Mouse (Mus musculus): ENCODE results near the gene Nfix. TPM values are rescaled to one million over a fixed set of nuclear protein-coding genes. Genes with fewer than 3 reads are reported as not detected.

The Nfix gene
- polyA plus RNA-seq, 1 experiment, result 22.1 TPM

- WGBS, result 61% methylated on average over 5 of the region's 5 CpGs
- peak overlapping the region; percentile 44; the same call in 1 of the 2 replicates for H3K27ac ChIP-seq (ENCODE audit: insufficient read depth, low read depth, low read length)
- H3K4me1 ChIP-seq (ENCODE audit: control insufficient read depth, insufficient read depth, low read length), result peaks cover 14% of the 10 kb centered on the region
- no peaks in the 10 kb centered on the region for H3K27me3 ChIP-seq (replicated peaks; ENCODE audit: control insufficient read depth, insufficient read depth, low read length)
- no peaks in the 10 kb centered on the region for H3K36me3 ChIP-seq (ENCODE audit: control insufficient read depth, insufficient read depth, low read length)
- H3K4me3 ChIP-seq (ENCODE audit: insufficient read depth, low read depth, low read length), result no peak overlapping the region
- DNase-seq, result no peak
- TF ChIP-seq POLR2A (IDR thresholded peaks at IDR 0.05; ENCODE audit: low read depth, low read length), result no peak
- TF ChIP-seq CTCF (conservative IDR thresholded peaks at IDR 0.05; ENCODE audit: insufficient read depth, insufficient read length, low read depth, low read length), result no peak
These were observed 10.8 kb downstream of the Nfix start for GRCm38 (mm10) chr8:84789345-84789744.

GRCm38 (mm10) chr8:84788896-84789295 lies 11.2 kb downstream of the Nfix start:
- peak; percentile 70 for DNase-seq
- H3K4me3 ChIP-seq (ENCODE audit: insufficient read depth, low read depth, low read length), result no peak overlapping the region
- peak overlapping the region; percentile 44; the same call in 1 of the 2 replicates for H3K27ac ChIP-seq (ENCODE audit: insufficient read depth, low read depth, low read length)
- no peaks in the 10 kb centered on the region for H3K36me3 ChIP-seq (ENCODE audit: control insufficient read depth, insufficient read depth, low read length)
- H3K4me1 ChIP-seq (ENCODE audit: control insufficient read depth, insufficient read depth, low read length), result peaks cover 14% of the 10 kb centered on the region
- WGBS, result 38% methylated on average over 11 of the region's 11 CpGs
- H3K27me3 ChIP-seq (replicated peaks; ENCODE audit: control insufficient read depth, insufficient read depth, low read length), result no peaks in the 10 kb centered on the region
- TF ChIP-seq POLR2A (IDR thresholded peaks at IDR 0.05; ENCODE audit: low read depth, low read length) (no peak), CTCF (conservative IDR thresholded peaks at IDR 0.05; ENCODE audit: insufficient read depth, insufficient read length, low read depth, low read length) (no peak)

GRCm38 (mm10) chr8:84787523-84788302 lies 12.4 kb downstream of the Nfix start:
- 74% methylated on average over 14 of the region's 14 CpGs for WGBS
- H3K4me1 ChIP-seq (ENCODE audit: control insufficient read depth, insufficient read depth, low read length), result peaks cover 14% of the 10 kb centered on the region
- H3K27ac ChIP-seq (ENCODE audit: insufficient read depth, low read depth, low read length), result peak overlapping the region; percentile 9; the same call in 1 of the 2 replicates
- H3K4me3 ChIP-seq (ENCODE audit: insufficient read depth, low read depth, low read length), result no peak overlapping the region
- DNase-seq, result no peak
- no peaks in the 10 kb centered on the region for H3K27me3 ChIP-seq (replicated peaks; ENCODE audit: control insufficient read depth, insufficient read depth, low read length)
- H3K36me3 ChIP-seq (ENCODE audit: control insufficient read depth, insufficient read depth, low read length), result no peaks in the 10 kb centered on the region
- TF ChIP-seq CTCF (conservative IDR thresholded peaks at IDR 0.05; ENCODE audit: insufficient read depth, insufficient read length, low read depth, low read length) (no peak), POLR2A (IDR thresholded peaks at IDR 0.05; ENCODE audit: low read depth, low read length) (no peak)

GRCm38 (mm10) chr8:84786801-84787467 lies 13.2 kb downstream of the Nfix start:
- Histone ChIP-seq H3K4me1 (ENCODE audit: control insufficient read depth, insufficient read depth, low read length) (peaks cover 17% of the 10 kb centered on the region), H3K36me3 (ENCODE audit: control insufficient read depth, insufficient read depth, low read length) (no peaks in the 10 kb centered on the region), H3K4me3 (ENCODE audit: insufficient read depth, low read depth, low read length) (no peak overlapping the region), H3K27ac (ENCODE audit: insufficient read depth, low read depth, low read length) (no peak overlapping the region), H3K27me3 (replicated peaks; ENCODE audit: control insufficient read depth, insufficient read depth, low read length) (no peaks in the 10 kb centered on the region)
- DNase-seq, result no peak
- 51% methylated on average over 11 of the region's 11 CpGs for WGBS
- TF ChIP-seq POLR2A (IDR thresholded peaks at IDR 0.05; ENCODE audit: low read depth, low read length) (no peak), CTCF (conservative IDR thresholded peaks at IDR 0.05; ENCODE audit: insufficient read depth, insufficient read length, low read depth, low read length) (no peak)

- DNase-seq, result peak; percentile 65
- Histone ChIP-seq H3K36me3 (ENCODE audit: control insufficient read depth, insufficient read depth, low read length) (no peaks in the 10 kb centered on the region), H3K4me1 (ENCODE audit: control insufficient read depth, insufficient read depth, low read length) (peaks cover 17% of the 10 kb centered on the region), H3K4me3 (ENCODE audit: insufficient read depth, low read depth, low read length) (no peak overlapping the region), H3K27me3 (replicated peaks; ENCODE audit: control insufficient read depth, insufficient read depth, low read length) (no peaks in the 10 kb centered on the region), H3K27ac (ENCODE audit: insufficient read depth, low read depth, low read length) (no peak overlapping the region)
- TF ChIP-seq POLR2A (IDR thresholded peaks at IDR 0.05; ENCODE audit: low read depth, low read length) (no peak), CTCF (conservative IDR thresholded peaks at IDR 0.05; ENCODE audit: insufficient read depth, insufficient read length, low read depth, low read length) (no peak)
- 39% methylated on average over 38 of the region's 38 CpGs for whole genome bisulfite sequencing
These were observed 14.1 kb downstream of the Nfix start for GRCm38 (mm10) chr8:84785756-84786677.

GRCm38 (mm10) chr8:84785506-84785755 lies 14.7 kb downstream of the Nfix start:
- 53% methylated on average over 11 of the region's 11 CpGs for WGBS
- H3K27me3 ChIP-seq (replicated peaks; ENCODE audit: control insufficient read depth, insufficient read depth, low read length), result no peaks in the 10 kb centered on the region
- H3K4me3 ChIP-seq (ENCODE audit: insufficient read depth, low read depth, low read length), result no peak overlapping the region
- TF ChIP-seq CTCF (conservative IDR thresholded peaks at IDR 0.05; ENCODE audit: insufficient read depth, insufficient read length, low read depth, low read length), result no peak
- TF ChIP-seq POLR2A (IDR thresholded peaks at IDR 0.05; ENCODE audit: low read depth, low read length), result no peak
- no peak for DNase-seq
- no peaks in the 10 kb centered on the region for H3K36me3 ChIP-seq (ENCODE audit: control insufficient read depth, insufficient read depth, low read length)
- peaks cover 17% of the 10 kb centered on the region for H3K4me1 ChIP-seq (ENCODE audit: control insufficient read depth, insufficient read depth, low read length)
- H3K27ac ChIP-seq (ENCODE audit: insufficient read depth, low read depth, low read length), result no peak overlapping the region

Data from kidney, adult 2 months (tissue).